ENCODE assay signal across 16 mouse cellular contexts in genomic region chr5:88939151-88939550, GRCm38 (mm10). TPM values are rescaled to one million over a fixed set of nuclear protein-coding genes. Genes with fewer than 3 reads are reported as not detected.
DNase-seq lines count a peak whose midpoint lies in the region; ATAC-seq and TF ChIP-seq lines count a peak whose summit lies in the region.
"Had no signal": no experiment of that assay in that cellular context is flagged by ENCODE, and none has a peak within 500 bp of the region (broad histone marks: within the 10 kb centered on the region; RNA-seq: fewer than 3 reads in every experiment).

No protein-coding gene starts in this region.

- 65% methylated on average over 6 of the region's 6 CpGs for WGBS in lung, embryonic 14.5 days
- WGBS in heart, embryonic 16.5 days = 51% methylated on average over 6 of the region's 6 CpGs
- WGBS in stomach, postnatal 0 days = 56% methylated on average over 6 of the region's 6 CpGs

- H3K9ac ChIP-seq in lung, embryonic 14.5 days = no peak overlapping the region
- no peak overlapping the region for H3K9ac ChIP-seq in heart, embryonic 16.5 days (ENCODE audit: low read length)
- no peak overlapping the region for H3K9ac ChIP-seq in stomach, postnatal 0 days (ENCODE audit: low read length)
- H3K9ac ChIP-seq: limb, embryonic 12.5 days had no signal

- H3K4me2 ChIP-seq in lung, embryonic 14.5 days = no peak overlapping the region
- no peak overlapping the region for H3K4me2 ChIP-seq in heart, embryonic 16.5 days (ENCODE audit: low read depth, low read length)
- H3K4me2 ChIP-seq in stomach, postnatal 0 days (replicated peaks; ENCODE audit: low read depth) = no peak overlapping the region
- H3K4me2 ChIP-seq: limb, embryonic 12.5 days had no signal

- no peak for TF ChIP-seq CTCF in lung, embryonic 14.5 days (IDR thresholded peaks at IDR 0.05; ENCODE audit: low read depth)
- no peak for TF ChIP-seq CTCF in stomach, postnatal 0 days (IDR thresholded peaks at IDR 0.05; ENCODE audit: low read depth)

- H3K27me3 ChIP-seq in lung, embryonic 14.5 days (ENCODE audit: insufficient read depth, low read length) = no peaks in the 10 kb centered on the region
- no peaks in the 10 kb centered on the region for H3K27me3 ChIP-seq in heart, embryonic 16.5 days (ENCODE audit: control insufficient read depth, insufficient read depth, low read length)
- no peaks in the 10 kb centered on the region for H3K27me3 ChIP-seq in stomach, postnatal 0 days (ENCODE audit: control insufficient read depth, insufficient read depth, low read length)
- H3K27me3 ChIP-seq: limb, embryonic 12.5 days had no signal

- H3K9me3 ChIP-seq in lung, embryonic 14.5 days (ENCODE audit: low read depth, low read length) = no peaks in the 10 kb centered on the region
- H3K9me3 ChIP-seq in heart, embryonic 16.5 days (replicated peaks; ENCODE audit: control insufficient read depth, low read length) = no peaks in the 10 kb centered on the region
- H3K9me3 ChIP-seq in stomach, postnatal 0 days (ENCODE audit: control insufficient read depth, low read length) = no peaks in the 10 kb centered on the region
- H3K9me3 ChIP-seq: forebrain, embryonic 10.5 days; limb, embryonic 12.5 days had no signal

- no peaks in the 10 kb centered on the region; the same call in 1 of the 2 replicates for H3K36me3 ChIP-seq in lung, embryonic 14.5 days (ENCODE audit: insufficient read depth)
- no peaks in the 10 kb centered on the region for H3K36me3 ChIP-seq in heart, embryonic 16.5 days (ENCODE audit: control insufficient read depth, insufficient read depth)
- H3K36me3 ChIP-seq in stomach, postnatal 0 days (ENCODE audit: control insufficient read depth, insufficient read depth, low read length) = no peaks in the 10 kb centered on the region
- H3K36me3 ChIP-seq: forebrain, embryonic 10.5 days; limb, embryonic 12.5 days had no signal

- no peak overlapping the region for H3K4me3 ChIP-seq in lung, embryonic 14.5 days (ENCODE audit: low read depth, low read length)
- H3K4me3 ChIP-seq in heart, embryonic 16.5 days (ENCODE audit: low read length) = no peak overlapping the region
- no peak overlapping the region for H3K4me3 ChIP-seq in stomach, postnatal 0 days (ENCODE audit: low read depth, low read length)
- H3K4me3 ChIP-seq: forebrain, embryonic 10.5 days; limb, embryonic 12.5 days had no signal

- intact Hi-C loops in heart, postnatal 10 days (cut with DNase I) = no loop called here

- TF ChIP-seq EP300 in stomach, postnatal 0 days (optimal IDR thresholded peaks at IDR 0.05) = no peak

- H3K4me1 ChIP-seq in lung, embryonic 14.5 days (ENCODE audit: insufficient read depth) = peaks cover under 1% of the 10 kb centered on the region; the same call in 1 of the 2 replicates
- H3K4me1 ChIP-seq in heart, embryonic 16.5 days (ENCODE audit: control insufficient read depth, insufficient read depth, low read length) = peaks cover 32% of the 10 kb centered on the region
- H3K4me1 ChIP-seq in stomach, postnatal 0 days (replicated peaks; ENCODE audit: control insufficient read depth, insufficient read depth) = no peaks in the 10 kb centered on the region

- H3K27ac ChIP-seq in lung, embryonic 14.5 days (ENCODE audit: low read depth) = no peak overlapping the region
- no peak overlapping the region for H3K27ac ChIP-seq in heart, embryonic 16.5 days (ENCODE audit: low read length)
- no peak overlapping the region for H3K27ac ChIP-seq in stomach, postnatal 0 days (replicated peaks)
- H3K27ac ChIP-seq: forebrain, embryonic 10.5 days; limb, embryonic 12.5 days had no signal

- peak; percentile 32; the same call in 1 of the 2 replicates for ATAC-seq in lung, embryonic 14.5 days (ENCODE audit: insufficient read depth)
- ATAC-seq in heart, embryonic 16.5 days (replicated peaks; ENCODE audit: extremely low read depth, insufficient read depth, low FRiP score) = 0 out of 2 replicates have a peak, but pooled peaks have one; percentile 18
- 0 out of 2 replicates have a peak, but pooled peaks have one; percentile 45 for ATAC-seq in stomach, postnatal 0 days (ENCODE audit: low FRiP score, low TSS enrichment)
- ATAC-seq: inflammation-experienced regulatory T-cells, adult 6 months; midbrain, embryonic 16.5 days had no signal

- DNase-seq in heart, adult 18-20 months = peak; percentile 40 to 51
- no peak for DNase-seq in heart, postnatal 10 days
- no peak for DNase-seq in lung, embryonic 14.5 days
- DNase-seq in lung, postnatal 10 days = no peak
- DNase-seq in stomach, postnatal 0 days (ENCODE audit: low spot score) = no peak
- no peak for DNase-seq in right cerebral cortex, postnatal 25 days
- no peak for DNase-seq in testis, postnatal 10 days (ENCODE audit: low spot score)
- DNase-seq: adrenal gland, adult 2 months; lung, postnatal 14 days; right cerebral cortex, postnatal 14 days had no signal

RNA-seq across cellular contexts. Expression of gene Slc4a4, which starts 52.5 kb away (rescaled TPM):
- total RNA-seq in heart, adult 18-20 months (2021) = 10 to 100 TPM; 24.6 to 33.0 TPM
- total RNA-seq in heart, postnatal 10 days (2021) = 10 to 100 TPM; 34.1 to 44.1 TPM
- 5.2 and 5.6 TPM in 2 replicates for polyA plus RNA-seq in lung, embryonic 14.5 days (2014; fragmentation: Nextera tagmentation; extraction: Ambion mirVana)
- 2.8 and 6.7 TPM in 2 replicates for polyA plus RNA-seq in heart, embryonic 16.5 days (2015; fragmentation: Nextera tagmentation; extraction: Ambion mirVana)
- polyA plus RNA-seq in stomach, postnatal 0 days (2015; fragmentation: Nextera tagmentation; extraction: Ambion mirVana) = 6.2 and 6.3 TPM in 2 replicates
- total RNA-seq: common myeloid progenitor, adult 5-6 weeks had no signal

Comparison
In these comparisons a context has a peak if more than half of its experiments do, and no peak if none do; other contexts are left out.
1. DNase-seq: peak in heart, adult 18-20 months (2 of 2); none in heart, postnatal 10 days (0 of 2), lung, embryonic 14.5 days (single experiment), lung, postnatal 10 days (single experiment), stomach, postnatal 0 days (single experiment), right cerebral cortex, postnatal 25 days (single experiment) and testis, postnatal 10 days (single experiment).
2. Peak in every context shown above with its lines, with median percentiles within 50 percentile points of each other: ATAC-seq.